Mouse (Mus musculus) neural tube, postnatal 0 days (tissue): Measurements from ENCODE around the gene Shf. TPM values are rescaled to one million over a fixed set of nuclear protein-coding genes. Genes with fewer than 3 reads are reported as not detected.

Source experiments
- polyA plus RNA-seq: library from polyadenylated mRNA; unstranded; fragments of >200 nt; fragmentation: Nextera tagmentation; extraction: Ambion mirVana; gene quantifications from 2 replicates; pipeline ENCODE4 v1.2.1, GENCODE M21; 2015

Gene Shf
- polyA plus RNA-seq = 11.9 and 15.4 TPM in 2 replicates

DNA sequence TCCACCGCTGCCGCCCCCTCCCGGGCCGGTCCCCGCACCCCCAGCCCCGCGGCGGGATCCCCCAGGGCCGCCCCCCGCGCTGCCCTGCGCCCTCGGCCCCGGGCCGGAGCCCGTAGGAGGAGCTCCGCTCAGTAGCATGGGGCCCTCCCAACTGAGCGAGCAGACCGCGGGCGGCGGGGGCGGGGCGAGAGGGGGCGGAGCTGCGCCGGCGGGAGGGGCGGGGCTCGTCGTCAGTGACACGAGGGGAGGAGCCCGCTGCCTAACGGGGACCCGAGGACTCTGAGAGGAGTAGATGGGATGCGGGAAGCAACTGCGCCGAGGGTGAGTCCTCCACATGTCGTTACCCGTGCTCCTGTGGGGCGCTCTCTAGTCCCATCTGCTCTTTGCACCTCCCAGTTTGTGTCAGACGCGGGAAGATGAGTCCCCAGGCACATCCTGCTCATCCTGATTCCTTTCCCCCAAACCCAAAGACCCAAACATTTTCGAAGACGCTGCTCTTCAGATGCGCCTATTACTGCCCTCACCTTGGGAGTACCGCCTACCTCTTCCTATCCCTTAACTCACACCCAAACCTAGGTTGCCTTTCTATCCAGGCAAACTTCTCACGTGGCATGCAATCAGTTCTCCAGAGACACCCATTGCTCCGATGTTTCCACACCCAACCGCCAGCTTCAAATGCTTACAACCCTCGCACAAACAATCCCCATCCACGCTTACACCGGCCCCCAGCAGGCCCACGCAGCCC, at the start of gene Shf:
Gene Shf (minus strand): TSS at position 168 of the 745 bp plus-strand sequence.

DNA sequence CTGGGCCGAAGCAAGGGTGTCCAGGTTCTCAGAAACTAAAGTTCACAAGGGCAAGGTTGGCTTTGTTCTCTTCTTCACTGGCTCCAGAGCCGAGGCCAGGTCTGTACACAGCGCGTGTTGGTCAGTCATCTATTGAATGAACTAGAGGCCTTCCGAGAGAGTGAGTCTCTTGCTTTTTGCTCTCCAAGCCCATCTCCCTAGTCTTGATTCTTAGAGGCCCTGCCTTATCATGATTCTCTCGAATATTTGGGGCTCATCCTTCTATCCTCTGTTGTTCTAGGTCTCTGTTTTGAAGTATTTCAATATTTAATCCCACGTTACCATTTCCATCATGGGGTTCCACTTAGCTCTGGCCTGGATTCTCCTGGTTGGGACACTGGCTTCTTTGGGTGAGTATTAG, 53.6 kb downstream of the Shf start, which contains the start of gene Duox1:
Gene Duox1 (plus strand): TSS at position 301 of the 400 bp plus-strand sequence.

DNA sequence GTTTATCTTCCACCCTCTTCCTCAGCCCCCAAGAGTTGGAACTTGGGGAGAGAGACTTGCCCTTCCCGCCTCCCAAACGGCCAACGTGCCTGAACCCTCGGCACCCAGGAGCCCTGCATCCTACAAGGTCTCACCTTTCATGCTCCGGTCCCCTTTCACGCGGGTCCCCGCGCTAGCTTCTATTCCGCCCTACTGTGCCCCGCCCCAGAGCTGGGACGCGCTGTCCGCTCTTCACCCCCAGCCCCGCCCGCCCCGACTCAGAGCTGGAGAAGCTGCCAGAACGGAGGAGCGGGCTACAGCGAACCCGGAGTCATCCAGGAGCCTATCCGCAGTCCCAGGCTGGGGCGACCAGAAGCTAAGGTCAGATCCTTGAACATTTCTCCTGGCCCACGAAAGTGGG, 55.4 kb downstream of the Shf start, which contains the start of gene Duoxa1:
Gene Duoxa1 (minus strand): TSS at position 195 of the 400 bp plus-strand sequence.

Other genes with a start within 250 kb of the Shf start
- gene B2m, start 221.5 kb downstream of the Shf start, polyA plus RNA-seq = 208 and 236 TPM in 2 replicates
- gene Trim69, start 208.5 kb downstream of the Shf start, polyA plus RNA-seq = not detected in 2 replicates
- gene Patl2, start 183.0 kb downstream of the Shf start, polyA plus RNA-seq = 0.08 TPM in 1 of 2 replicates, not detected in the other
- gene Terb2, start 182.9 kb downstream of the Shf start, polyA plus RNA-seq = not detected in 2 replicates
- 25.7 and 26.1 TPM in 2 replicates for gene Sord, start 134.4 kb downstream of the Shf start, polyA plus RNA-seq
- gene Duox2, start 70.7 kb downstream of the Shf start, polyA plus RNA-seq = 0.04 and 0.12 TPM in 2 replicates
- gene Duoxa2, start 70.3 kb downstream of the Shf start, polyA plus RNA-seq = 0.45 and 0.84 TPM in 2 replicates
- 0.13 and 0.25 TPM in 2 replicates for gene Duoxa1, start 55.4 kb downstream of the Shf start, polyA plus RNA-seq
- 0.15 and 0.24 TPM in 2 replicates for gene Duox1, start 53.5 kb downstream of the Shf start, polyA plus RNA-seq
- 0.12 and 0.17 TPM in 2 replicates for gene Slc28a2, start 57.3 kb upstream of the Shf start, polyA plus RNA-seq
- not detected in 2 replicates for gene Gm14085, start 115.8 kb upstream of the Shf start, polyA plus RNA-seq
- gene Gatm, start 242.1 kb upstream of the Shf start, polyA plus RNA-seq = 80.2 and 82.1 TPM in 2 replicates